Mouse (Mus musculus) C2C12 (cell line): ENCODE measurements at regions not wholly inside any gene's neighbourhood (a gene's known extent, or its start where the extent isn't known, plus 50 kb on each side); places are given as distances from the start of the nearest gene placed in this dataset.

Experiments
- CTCF ChIP-seq: IDR thresholded peaks from one replicate; pipeline ENCODE4 v1.5.1; 2011; ENCODE audit not compliant: control insufficient read depth, insufficient read depth, insufficient read length
- MYOD1 ChIP-seq: IDR thresholded peaks from one replicate; pipeline ENCODE4 v1.6.1; 2011; ENCODE audit warnings: low read depth; ENCODE audit not compliant: control insufficient read depth, insufficient read length
- USF1 ChIP-seq: IDR thresholded peaks from one replicate; pipeline ENCODE4 v1.6.1; 2011; ENCODE audit warnings: low read depth, mild to moderate bottlenecking, control low read depth, moderate library complexity

DNA sequence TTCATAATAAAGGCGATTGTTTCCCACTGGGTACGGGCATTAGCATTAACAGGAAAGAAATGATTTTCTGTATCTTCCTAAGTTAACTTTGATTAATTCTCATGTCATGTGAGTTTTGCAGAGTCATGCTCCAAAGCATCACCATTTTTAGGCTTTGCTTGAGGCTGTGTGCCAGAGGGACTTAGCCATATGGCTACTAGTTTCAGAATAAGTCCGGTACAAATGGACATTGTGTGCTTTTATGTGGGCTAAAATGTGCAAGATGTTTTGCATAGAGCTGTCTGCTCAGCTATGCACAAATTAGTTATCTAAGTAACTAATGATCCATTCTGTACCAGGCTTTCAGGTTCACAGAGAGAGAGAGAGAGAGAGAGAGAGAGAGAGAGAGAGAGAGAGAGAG, 406.2 kb upstream of the Tmem132c start:
- TF ChIP-seq USF1 (no peak), MYOD1 (no peak), CTCF (no peak)
